Mouse (Mus musculus) embryonic fibroblast, embryonic 13.5 days (primary cell): ENCODE results near the gene Ksr1.

Source experiments
- CTCF ChIP-seq: IDR thresholded peaks from 2 replicates; pipeline ENCODE4 v1.5.1; 2011; ENCODE audit warnings: mild to moderate bottlenecking, control low read depth, low read length, moderate library complexity, borderline replicate concordance; ENCODE audit not compliant: insufficient read depth
- POLR2A ChIP-seq: IDR thresholded peaks from 2 replicates; pipeline ENCODE4 v1.6.1; 2011; ENCODE audit warnings: low read depth, mild to moderate bottlenecking, control low read depth, low read length, moderate library complexity

GRCm38 (mm10) chr11:79093986-79094695 lies 52.1 kb downstream of the Ksr1 start:
- TF ChIP-seq POLR2A (no peak), CTCF (no peak)
